ENCODE assay signal across 14 mouse cellular contexts in genomic region chr19:27147404-27147803, GRCm38 (mm10).
DNase-seq lines count a peak whose midpoint lies in the region; ATAC-seq and TF ChIP-seq lines count a peak whose summit lies in the region.
"Had no signal": no experiment of that assay in that cellular context is flagged by ENCODE, and none has a peak within 500 bp of the region (broad histone marks: within the 10 kb centered on the region; RNA-seq: fewer than 3 reads in every experiment).

No protein-coding gene starts in this region.

- H3K4me2 ChIP-seq in heart, embryonic 15.5 days: 0 out of 2 replicates have a peak overlapping the region, but pooled peaks have one; percentile 3
- no peak overlapping the region for H3K4me2 ChIP-seq in hindbrain, postnatal 0 days (ENCODE audit: low read depth, low read length)
- no peak overlapping the region for H3K4me2 ChIP-seq in midbrain, postnatal 0 days (ENCODE audit: low read depth, low read length, poor library complexity, severe bottlenecking)
- H3K4me2 ChIP-seq: hindbrain, embryonic 14.5 days; limb, embryonic 13.5 days had no signal

- no peak overlapping the region for H3K4me3 ChIP-seq in heart, embryonic 15.5 days
- H3K4me3 ChIP-seq in hindbrain, postnatal 0 days (ENCODE audit: low read length): no peak overlapping the region
- no peak overlapping the region for H3K4me3 ChIP-seq in midbrain, postnatal 0 days (ENCODE audit: low read depth, low read length)
- H3K4me3 ChIP-seq: limb, embryonic 13.5 days had no signal

- ATAC-seq in heart, embryonic 15.5 days (replicated peaks; ENCODE audit: insufficient number of reproducible peaks, insufficient read depth, low FRiP score, low read depth): no peak
- ATAC-seq in hindbrain, postnatal 0 days: no peak
- no peak for ATAC-seq in midbrain, postnatal 0 days (ENCODE audit: low FRiP score)
- ATAC-seq: forebrain, embryonic 16.5 days had no signal

- TF ChIP-seq CTCF in hindbrain, postnatal 0 days (IDR thresholded peaks at IDR 0.05; ENCODE audit: low read depth): no peak
- TF ChIP-seq CTCF in midbrain, postnatal 0 days (IDR thresholded peaks at IDR 0.05): no peak

- H3K9me3 ChIP-seq in heart, embryonic 15.5 days (replicated peaks): no peaks in the 10 kb centered on the region
- no peaks in the 10 kb centered on the region for H3K9me3 ChIP-seq in hindbrain, postnatal 0 days (ENCODE audit: low read length)
- no peaks in the 10 kb centered on the region for H3K9me3 ChIP-seq in midbrain, postnatal 0 days (ENCODE audit: low read length)
- H3K9me3 ChIP-seq: limb, embryonic 13.5 days had no signal

- H3K4me1 ChIP-seq in heart, embryonic 15.5 days (replicated peaks): peaks cover 9% of the 10 kb centered on the region
- no peaks in the 10 kb centered on the region for H3K4me1 ChIP-seq in hindbrain, postnatal 0 days (ENCODE audit: insufficient read depth, low read length)
- no peaks in the 10 kb centered on the region for H3K4me1 ChIP-seq in midbrain, postnatal 0 days (ENCODE audit: insufficient read depth, low read length)

- no peaks in the 10 kb centered on the region for H3K36me3 ChIP-seq in heart, embryonic 15.5 days
- no peaks in the 10 kb centered on the region for H3K36me3 ChIP-seq in hindbrain, postnatal 0 days (ENCODE audit: insufficient read depth, low read length)
- H3K36me3 ChIP-seq in midbrain, postnatal 0 days (ENCODE audit: insufficient read depth, low read length): no peaks in the 10 kb centered on the region
- H3K36me3 ChIP-seq: limb, embryonic 13.5 days had no signal

- H3K9ac ChIP-seq in heart, embryonic 15.5 days: no peak overlapping the region
- no peak overlapping the region for H3K9ac ChIP-seq in hindbrain, postnatal 0 days (replicated peaks; ENCODE audit: low read length)
- H3K9ac ChIP-seq in midbrain, postnatal 0 days (replicated peaks; ENCODE audit: low read length, poor library complexity, severe bottlenecking): no peak overlapping the region
- H3K9ac ChIP-seq: hindbrain, embryonic 14.5 days; limb, embryonic 13.5 days had no signal

- no peak overlapping the region for H3K27ac ChIP-seq in heart, embryonic 15.5 days
- H3K27ac ChIP-seq in hindbrain, postnatal 0 days: no peak overlapping the region
- no peak overlapping the region for H3K27ac ChIP-seq in midbrain, postnatal 0 days (ENCODE audit: low read depth, low read length)
- H3K27ac ChIP-seq: hindbrain, embryonic 14.5 days had no signal

- DNase-seq in embryo, embryonic 10 days (ENCODE audit: low spot score): peak; percentile 14
- DNase-seq in embryo, embryonic 9.5 days (ENCODE audit: extremely low spot score): no peak
- peak; percentile 31 for DNase-seq in adrenal gland, postnatal 10 days
- DNase-seq in kidney, postnatal 10 days: peak; percentile 61
- no peak for DNase-seq in thymus, postnatal 10 days (ENCODE audit: low spot score in 2 of 2)
- DNase-seq in hindbrain, postnatal 0 days (ENCODE audit: low spot score): no peak
- DNase-seq in midbrain, postnatal 0 days (ENCODE audit: low spot score): no peak
- DNase-seq: cerebellum, adult 11 months; layer of hippocampus, adult 9-11 months; thymus, adult 18-20 months had no signal

- H3K27me3 ChIP-seq in heart, embryonic 15.5 days: no peaks in the 10 kb centered on the region
- no peaks in the 10 kb centered on the region for H3K27me3 ChIP-seq in hindbrain, postnatal 0 days (ENCODE audit: insufficient read depth, low read length)
- H3K27me3 ChIP-seq in midbrain, postnatal 0 days (ENCODE audit: insufficient read depth, low read length): no peaks in the 10 kb centered on the region
- H3K27me3 ChIP-seq: limb, embryonic 13.5 days had no signal

- WGBS in heart, embryonic 15.5 days: 46% methylated on average over 12 of the region's 12 CpGs
- 91% methylated on average over 12 of the region's 12 CpGs for WGBS in hindbrain, postnatal 0 days
- 88% methylated on average over 12 of the region's 12 CpGs for whole genome bisulfite sequencing in midbrain, postnatal 0 days

Comparison
In these comparisons a context has a peak if more than half of its experiments do, and no peak if none do; other contexts are left out.
1. DNase-seq: peak in embryo, embryonic 10 days (single experiment), adrenal gland, postnatal 10 days (single experiment) and kidney, postnatal 10 days (single experiment); none in embryo, embryonic 9.5 days (single experiment), thymus, postnatal 10 days (0 of 2), hindbrain, postnatal 0 days (single experiment) and midbrain, postnatal 0 days (single experiment).